Mouse (Mus musculus) left cerebral cortex, postnatal 10 days (tissue): Measurements from ENCODE around the gene Kcnk6. TPM values are rescaled to one million over a fixed set of nuclear protein-coding genes. Genes with fewer than 3 reads are reported as not detected.
A peak's percentile ranks its signal among the peaks of the same experiment; 100 is the strongest.
"Not testable (repeated sequence)": the region's sequence is repeated elsewhere in the genome, so short reads cannot be mapped to it uniquely, and the experiment has no call there.

ENCODE experiments used
- DNase-seq, 2 experiments: peaks; one replicate each; pipeline ENCODE4 v3.0.0; 2021 to 2022; ENCODE audit warnings: low spot score in 2 of 2, mixed read lengths in 1 of 2; ENCODE audit errors: extremely low spot score in 1 of 2
- intact Hi-C: fragments of 180-260 bp; cut with DNase I; formaldehyde crosslinking; loops from one replicate; pipeline ENCODE4 v1.15.1; 2025
- total RNA-seq, 2 experiments: library from RNA; stranded (reverse); gene quantifications; 2 replicates each; pipeline ENCODE4 v1.2.3; 2021

The Kcnk6 gene
- total RNA-seq, 2 experiments from 2014 or later, result 1.9 to 3.6 TPM

- intact Hi-C loops, result no loop called here
- no peak for DNase-seq
These were observed 16.0 kb upstream of the Kcnk6 start, which contains the start of gene 2200002D01Rik for GRCm38 (mm10) chr7:29248261-29248841. 2200002D01Rik (minus strand) TSS chr7:29248466.

- DNase-seq, result peak in 1 of 2 experiments; percentile 41
- intact Hi-C loops, result no loop called here
These were observed 15.4 kb upstream of the Kcnk6 start for GRCm38 (mm10) chr7:29247706-29248105.

GRCm38 (mm10) chr7:29247314-29247700, 15.0 kb upstream of the Kcnk6 start:
- intact Hi-C loops, result no loop called here

DNA sequence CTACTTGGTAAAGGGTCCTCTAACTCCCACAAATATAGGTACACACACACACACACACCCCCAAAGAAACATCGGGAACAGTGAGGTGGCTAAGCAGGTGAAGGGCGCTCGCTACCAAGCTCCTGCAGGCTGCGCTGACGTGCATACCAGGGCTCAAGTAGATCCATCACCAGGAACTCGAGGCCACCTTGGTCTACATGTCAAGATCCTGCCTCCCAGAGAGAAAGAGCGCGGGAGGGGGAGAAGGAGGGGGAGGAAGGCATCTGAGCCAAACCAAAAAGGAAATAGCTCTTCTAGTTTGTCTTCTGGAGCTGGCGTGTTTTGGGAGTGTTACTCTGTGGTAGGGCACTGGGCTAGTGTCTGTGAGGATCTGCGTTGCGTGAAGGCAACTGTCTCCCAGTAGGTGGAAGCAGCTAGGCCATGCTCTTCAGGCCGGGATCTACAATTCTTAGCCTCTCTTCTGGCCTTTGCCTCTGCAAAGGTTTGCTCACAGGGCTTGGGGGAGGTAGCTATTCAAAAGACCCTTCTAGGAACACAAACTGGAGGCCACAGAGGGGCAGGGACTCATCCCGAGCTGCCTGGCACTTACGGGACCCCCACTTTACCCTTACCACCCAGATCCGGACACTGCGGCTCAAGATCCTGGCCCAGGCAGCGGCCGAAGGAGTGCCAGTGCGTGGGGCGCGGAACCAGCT, 14.5 kb upstream of the Kcnk6 start:
- intact Hi-C loops, result no loop called here
- DNase-seq, result no peak

More at GRCm38 (mm10) chr7:29247314-29247700, 15.0 kb upstream of the Kcnk6 start:
- peak in 1 of 2 experiments; percentile 75 for DNase-seq

DNA sequence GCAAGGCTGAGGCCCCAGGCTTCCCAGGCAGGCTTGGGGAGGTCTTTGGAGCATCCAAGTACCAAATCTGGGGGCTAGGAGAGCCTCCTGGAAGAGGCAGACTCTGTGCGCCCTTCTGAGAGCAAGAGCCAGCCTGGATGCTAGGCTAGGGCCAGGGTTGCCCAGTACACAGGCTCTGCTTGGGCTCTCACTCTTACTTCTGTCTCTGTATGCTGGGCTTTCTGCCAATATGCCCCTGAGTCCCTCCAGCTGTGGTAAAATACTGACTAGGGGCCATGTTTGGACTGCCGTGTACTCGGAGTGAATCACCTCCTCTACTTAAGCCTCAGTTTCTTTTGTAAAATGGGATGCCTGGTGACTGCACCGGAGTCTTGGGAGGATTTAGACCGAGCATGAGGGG, 13.7 kb upstream of the Kcnk6 start:
- DNase-seq, result no peak
- intact Hi-C loops, result no loop called here

DNA sequence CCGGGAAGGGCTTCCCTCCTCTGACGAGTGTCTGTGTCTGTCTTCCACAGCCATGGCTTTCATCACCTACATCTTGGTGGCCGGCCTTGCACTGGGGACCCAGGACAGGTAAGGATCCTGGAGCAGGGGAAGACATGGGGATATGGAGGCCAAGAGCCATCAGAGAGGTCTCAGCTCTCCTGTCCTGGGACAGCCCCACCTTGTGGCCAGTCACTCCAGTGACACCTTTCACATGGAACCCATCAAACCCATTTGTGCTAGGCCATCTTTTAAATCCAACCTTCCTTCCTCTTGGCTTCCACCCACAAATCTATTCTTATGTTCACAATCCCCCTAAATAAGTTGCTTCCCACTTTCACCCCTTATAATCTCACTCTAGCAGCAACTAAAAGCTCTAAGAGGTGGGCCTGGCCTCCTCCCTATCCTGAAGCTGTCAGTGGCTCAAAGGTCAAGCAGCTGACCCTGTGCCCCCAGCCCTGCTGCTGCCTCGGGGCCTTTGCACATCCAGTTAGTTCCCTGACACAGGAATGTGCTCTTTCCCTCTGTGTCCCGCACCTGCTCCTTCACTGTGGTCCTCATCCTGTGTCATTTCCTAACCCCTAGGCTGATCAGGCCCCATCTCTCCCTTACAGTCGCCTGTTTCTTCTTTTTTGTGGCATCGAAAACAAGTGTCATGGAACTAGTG, 12.6 kb upstream of the Kcnk6 start:
- intact Hi-C loops, result no loop called here

DNA sequence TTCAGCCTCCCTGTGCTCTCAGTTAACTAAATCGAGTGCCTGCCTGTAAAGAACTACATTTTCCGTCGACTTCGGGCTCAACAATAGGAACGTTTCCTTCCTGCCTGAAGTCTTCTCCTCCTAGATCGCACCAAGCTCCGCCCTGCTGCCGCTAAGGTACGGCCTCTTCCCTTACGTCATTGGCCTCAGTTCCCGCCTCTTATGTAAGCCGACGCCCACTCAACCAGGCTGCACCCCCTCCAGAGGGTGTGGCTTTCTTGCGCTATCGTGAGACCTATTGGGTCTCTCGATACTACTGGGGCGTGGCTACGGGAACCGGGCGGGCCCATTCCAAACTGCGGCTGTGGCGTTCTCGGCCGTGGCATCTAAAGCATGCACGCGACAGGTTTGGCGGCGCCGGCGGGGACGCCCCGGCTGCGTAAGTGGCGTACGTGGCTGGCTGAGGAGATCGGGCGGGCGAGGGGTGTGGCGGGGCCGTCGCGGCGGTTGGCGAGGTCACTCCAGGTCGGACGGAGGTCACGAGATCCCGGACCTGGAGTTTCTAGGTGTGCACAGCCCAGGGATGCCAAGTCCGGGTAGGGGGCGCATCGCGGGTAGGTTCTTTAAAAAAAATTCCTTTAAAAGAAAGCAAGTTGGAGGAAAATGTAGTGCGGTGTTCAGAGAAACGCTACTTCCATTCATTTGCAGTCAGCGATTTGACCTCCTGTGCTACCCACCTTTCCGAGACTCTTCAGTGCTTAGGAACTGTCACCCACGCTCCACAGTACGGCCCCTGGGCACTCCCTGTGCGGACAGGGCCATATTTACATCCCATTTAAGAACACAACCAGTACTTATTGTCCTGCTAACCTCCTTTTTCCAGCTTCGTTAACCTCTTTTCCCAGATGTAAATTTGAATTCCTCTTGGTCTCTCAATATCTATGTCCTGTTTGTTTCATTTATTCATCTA, 6.0 kb upstream of the Kcnk6 start, which contains the start of gene Yif1b:
Yif1b (plus strand) TSS at position 311 of the 949 bp plus-strand sequence.
- DNase-seq, result peak; percentile 97 to 98
- intact Hi-C loops, result no loop called here

More for the DNA sequence above, 12.6 kb upstream of the Kcnk6 start:
- peak in 1 of 2 experiments; percentile 40 for DNase-seq

DNA sequence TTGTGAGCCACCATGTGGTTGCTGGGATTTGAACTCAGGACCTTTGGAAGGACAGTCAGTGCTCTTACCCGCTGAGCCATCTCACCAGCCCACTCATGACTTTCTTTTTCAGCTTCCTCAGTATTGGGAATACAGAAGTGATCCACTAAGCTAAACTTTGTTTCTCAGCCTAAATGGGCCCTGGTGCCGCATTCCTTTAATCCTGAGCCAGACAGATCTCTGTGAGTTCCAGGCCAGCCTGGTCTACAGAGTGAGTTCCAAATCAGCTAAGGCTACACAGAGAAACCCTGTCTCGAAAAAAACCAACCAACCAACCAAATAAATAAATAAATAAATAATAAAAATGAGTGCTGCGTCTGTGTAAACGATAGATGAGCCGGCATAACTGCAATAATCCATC, 5.3 kb upstream of the Kcnk6 start:
- DNase-seq, intact Hi-C loops: not testable (repeated sequence)

GRCm38 (mm10) chr7:29236593-29236992, 4.3 kb upstream of the Kcnk6 start:
- no peak for DNase-seq
- intact Hi-C loops, result no loop called here

GRCm38 (mm10) chr7:29234661-29235060, 2.3 kb upstream of the Kcnk6 start:
- no peak for DNase-seq
- intact Hi-C loops, result loop anchor here (5.0 kb wide), 1 partner anchor 52 kb away; the partner anchor contains the start of gene Psmd8

DNA sequence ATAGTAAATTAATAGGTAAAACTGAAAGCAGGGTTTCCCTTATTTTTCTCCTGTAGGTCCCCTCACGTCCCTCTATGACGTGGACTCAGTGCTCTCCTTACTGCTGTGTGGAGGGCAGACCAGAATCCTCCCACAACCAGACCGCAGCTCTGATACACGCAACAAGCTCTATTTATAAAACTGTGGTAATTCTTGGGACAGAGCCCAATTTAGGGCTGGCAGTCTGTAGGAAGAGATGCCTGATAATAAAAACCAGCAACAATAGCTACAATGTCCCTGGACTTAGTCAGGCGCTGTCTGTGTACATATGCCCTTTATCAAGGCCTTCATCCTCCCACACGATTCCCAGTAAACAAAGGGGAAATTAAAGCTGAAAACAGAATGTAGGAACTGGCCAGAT, 1.4 kb upstream of the Kcnk6 start:
- no peak for DNase-seq
- intact Hi-C loops, result loop anchor here (5.0 kb wide), 1 partner anchor 51 kb away; the partner anchor contains the start of gene Psmd8

- intact Hi-C loops, result loop anchor here (5.0 kb wide), 1 partner anchor 49 kb away; the partner anchor contains the start of gene Psmd8
- DNase-seq, result no peak
These were observed 798 bp downstream of the Kcnk6 start for GRCm38 (mm10) chr7:29231517-29231916.

- intact Hi-C loops, result loop anchor here (5.0 kb wide), 1 partner anchor 48 kb away; the partner anchor contains the start of gene Psmd8
- no peak for DNase-seq
These were observed 1.8 kb downstream of the Kcnk6 start for GRCm38 (mm10) chr7:29230560-29230959.

GRCm38 (mm10) chr7:29228202-29228601, 4.1 kb downstream of the Kcnk6 start:
- no peak for DNase-seq
- intact Hi-C loops, result no loop called here

DNA sequence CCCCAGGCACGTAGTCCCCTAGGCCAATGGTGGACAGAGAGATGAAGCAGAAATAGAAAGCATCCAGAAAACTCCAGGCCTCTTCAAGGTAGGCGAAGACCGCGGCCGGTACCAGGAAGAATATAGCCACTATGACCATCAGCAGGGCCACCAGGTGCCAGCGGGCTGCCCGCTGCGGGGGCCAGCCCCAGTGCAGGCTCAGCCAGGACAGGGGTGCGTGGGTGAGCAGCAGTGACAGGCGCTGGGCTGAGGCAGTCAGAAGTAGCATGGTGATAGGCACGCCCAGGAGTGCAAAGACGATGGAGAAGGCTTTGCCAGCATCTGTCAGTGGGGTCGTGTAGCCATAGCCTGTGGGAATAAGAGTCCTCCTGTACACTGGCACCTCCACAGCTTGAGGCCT, 6.8 kb downstream of the Kcnk6 start:
- DNase-seq, result no peak

GRCm38 (mm10) chr7:29224756-29225394, 7.4 kb downstream of the Kcnk6 start:
- peak in 1 of 2 experiments; percentile 50 for DNase-seq
- intact Hi-C loops, result no loop called here

More for the DNA sequence above, 6.8 kb downstream of the Kcnk6 start:
- intact Hi-C loops, result no loop called here

GRCm38 (mm10) chr7:29214846-29215245, 17.5 kb downstream of the Kcnk6 start:
- intact Hi-C loops, result no loop called here
- no peak for DNase-seq

- DNase-seq, result no peak
- intact Hi-C loops, result no loop called here
These were observed 18.1 kb downstream of the Kcnk6 start for GRCm38 (mm10) chr7:29214236-29214635.
